Mouse (Mus musculus): ENCODE results near the gene Zfp993.
"Not testable (repeated sequence)": the region's sequence is repeated elsewhere in the genome, so short reads cannot be mapped to it uniquely, and the experiment has no call there.

- TF ChIP-seq CTCF (IDR thresholded peaks at IDR 0.05; ENCODE audit: extremely low read depth, insufficient read length, insufficient replicate concordance, low read depth, low read length); POLR2A (IDR thresholded peaks at IDR 0.05; ENCODE audit: low read depth, low read length): not testable (repeated sequence)
Observed at GRCm38 (mm10) chr4:146650639-146651038, 39.9 kb downstream of the Zfp993 start.
